Mouse (Mus musculus) kidney, adult 11 months (tissue): ENCODE results near the gene Ostc.

Experiments used
- DNase-seq: peaks from one replicate; pipeline ENCODE4 v3.0.0; 2022

The Ostc gene

DNA sequence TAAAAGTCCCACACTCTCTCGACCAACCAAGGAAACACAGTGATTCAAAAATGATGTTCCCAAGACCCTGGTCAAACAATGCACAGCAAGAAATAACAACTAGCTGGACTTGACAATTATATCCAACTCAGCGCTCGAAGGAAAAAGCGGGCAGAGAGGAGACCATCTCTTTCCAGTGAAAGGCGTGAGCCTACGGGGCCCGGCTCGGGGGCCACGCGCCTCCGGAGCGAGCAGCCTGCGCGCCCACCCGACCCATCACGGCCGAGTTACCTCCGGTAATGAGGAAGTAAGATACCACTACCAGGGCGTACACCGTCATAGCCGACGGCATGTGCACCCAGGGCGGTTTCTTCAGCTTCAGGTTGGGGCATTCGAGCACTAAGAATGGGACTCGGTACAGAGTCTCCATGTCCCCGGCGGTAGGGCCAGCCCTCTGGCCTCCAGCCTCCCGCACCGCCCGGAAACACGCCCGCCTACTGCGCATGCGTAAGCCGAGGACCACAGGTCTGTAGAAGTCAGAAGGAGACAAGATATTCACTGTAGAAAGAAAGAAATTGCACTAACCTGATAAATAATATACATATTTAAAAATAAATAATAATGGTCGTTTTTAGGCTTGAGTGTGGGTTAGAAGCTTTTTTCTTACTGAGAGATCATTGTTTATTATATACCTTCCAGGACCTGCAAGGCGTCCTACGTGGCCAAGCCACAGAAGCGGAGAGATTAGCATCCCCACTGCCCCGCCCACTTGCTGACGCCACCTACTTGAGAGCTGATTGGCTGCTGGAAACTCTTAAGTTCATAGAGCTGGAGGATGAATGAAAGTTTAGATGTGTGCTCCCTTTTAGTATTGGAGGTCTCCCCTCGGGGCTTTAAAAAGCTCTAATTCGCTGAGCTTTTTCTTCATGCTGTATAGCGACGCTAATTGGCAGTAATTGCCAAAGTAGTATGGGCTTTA lies at the start of gene Ostc:
Gene Ostc (minus strand): TSS at position 478 of the 958 bp plus-strand sequence.
- DNase-seq = peak; percentile 97

GRCm38 (mm10) chr3:130758157-130758841 lies 49.1 kb upstream of the Ostc start:
- no peak for DNase-seq

GRCm38 (mm10) chr3:130757117-130757852 lies 48.0 kb upstream of the Ostc start:
- DNase-seq = no peak

DNA sequence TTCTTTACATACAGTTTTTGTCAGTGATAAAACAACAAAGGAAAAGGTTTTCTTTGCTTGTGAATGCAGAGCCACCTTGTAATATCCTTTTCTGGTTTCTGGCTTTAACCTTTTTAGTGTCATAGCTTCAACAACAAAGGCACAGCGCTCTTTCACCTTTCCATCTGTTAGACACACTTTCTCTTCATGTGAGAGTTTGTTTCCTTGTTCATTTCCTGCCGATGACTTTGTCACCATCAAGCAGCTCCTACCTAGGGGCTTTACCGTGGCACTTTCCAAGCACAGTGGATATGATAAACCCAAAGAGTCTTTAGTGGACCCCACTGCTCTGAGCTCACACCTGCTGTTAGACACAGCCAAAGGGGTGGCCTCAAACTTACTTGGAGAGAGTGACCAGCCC lies 40.0 kb upstream of the Ostc start:
- no peak for DNase-seq

DNA sequence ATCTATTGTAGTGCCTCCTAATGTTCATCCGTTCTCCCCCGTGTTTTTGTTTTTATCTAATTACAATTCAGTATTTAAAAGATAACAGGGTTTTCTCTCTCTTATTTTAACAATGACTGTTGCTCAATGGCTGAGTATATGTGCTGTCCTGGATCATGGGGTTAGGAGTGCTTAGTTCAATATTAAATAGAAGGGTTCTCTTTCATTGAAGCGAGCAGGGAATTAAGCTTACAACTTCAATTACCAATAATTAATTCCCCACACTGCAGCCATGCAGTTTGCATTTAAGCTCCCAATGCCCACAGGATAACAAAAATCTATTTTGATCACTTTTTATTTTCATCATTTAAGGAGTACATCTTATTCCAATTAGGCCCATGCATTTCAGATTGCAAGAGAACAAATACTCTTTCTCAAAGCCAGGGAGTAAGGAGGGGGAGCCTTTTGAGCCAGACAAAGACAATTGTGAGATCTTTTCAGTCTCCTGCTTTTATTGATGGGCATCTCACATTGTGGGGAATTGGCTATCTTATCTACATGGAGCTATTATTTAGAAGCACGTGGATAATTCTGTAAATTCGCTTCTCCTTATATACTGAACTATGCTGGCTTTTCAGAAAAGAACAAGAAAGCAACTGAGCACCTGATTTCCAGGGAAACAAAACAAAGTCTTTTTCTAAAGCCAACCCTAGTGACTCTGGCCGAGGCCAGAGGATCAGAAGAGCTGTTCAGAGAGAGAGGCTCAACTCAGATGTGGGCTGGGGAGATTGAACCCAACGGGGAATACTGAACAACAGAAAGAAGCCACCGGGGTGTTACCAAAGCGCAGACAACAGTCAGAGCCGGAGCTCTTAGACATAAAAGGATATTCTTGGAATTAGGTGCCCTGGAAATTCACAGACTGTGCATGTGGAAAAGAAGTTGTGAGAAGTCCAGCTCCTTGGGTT lies 37.7 kb upstream of the Ostc start:
- no peak for DNase-seq

DNA sequence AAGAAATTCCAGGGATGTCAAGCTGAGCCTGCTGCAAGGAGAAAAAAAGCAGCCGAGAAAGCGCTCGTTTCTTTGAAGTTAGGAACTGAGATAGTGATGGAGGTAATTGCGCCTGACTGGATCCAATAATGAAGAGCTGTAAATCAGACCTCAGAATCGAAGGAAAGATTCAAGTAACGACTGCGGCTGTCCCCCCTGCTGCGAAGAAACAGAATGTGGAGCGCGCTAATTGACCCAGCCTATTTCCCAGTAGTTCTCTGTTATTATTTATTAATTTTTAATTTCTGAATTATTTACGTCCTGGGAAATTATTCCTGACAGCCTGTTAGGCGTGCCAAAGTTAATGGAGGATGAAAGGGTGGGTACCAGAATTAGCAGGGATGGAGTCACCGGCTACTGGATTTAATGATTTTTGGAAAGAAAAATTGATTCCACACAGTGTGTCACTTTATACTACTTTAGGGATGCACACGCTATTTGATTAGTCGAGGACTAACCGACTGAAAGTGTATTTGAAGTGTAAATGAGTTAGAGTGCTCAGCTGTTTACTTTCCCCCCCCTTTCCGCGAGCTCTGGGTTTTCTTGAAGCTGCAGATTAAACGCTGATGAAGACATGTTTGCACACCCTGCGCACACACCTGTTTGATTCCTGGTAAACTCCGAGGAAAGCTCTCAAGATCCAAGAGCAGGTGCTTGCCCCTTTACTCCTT lies 28.6 kb upstream of the Ostc start:
- no peak for DNase-seq

GRCm38 (mm10) chr3:130736758-130737157 lies 27.5 kb upstream of the Ostc start:
- no peak for DNase-seq

- DNase-seq = peak; percentile 95
Observed at GRCm38 (mm10) chr3:130730189-130730653, 21.0 kb upstream of the Ostc start, which contains the start of gene Rpl34. TSS of gene Rpl34 (minus strand) at chr3:130730398.

DNA sequence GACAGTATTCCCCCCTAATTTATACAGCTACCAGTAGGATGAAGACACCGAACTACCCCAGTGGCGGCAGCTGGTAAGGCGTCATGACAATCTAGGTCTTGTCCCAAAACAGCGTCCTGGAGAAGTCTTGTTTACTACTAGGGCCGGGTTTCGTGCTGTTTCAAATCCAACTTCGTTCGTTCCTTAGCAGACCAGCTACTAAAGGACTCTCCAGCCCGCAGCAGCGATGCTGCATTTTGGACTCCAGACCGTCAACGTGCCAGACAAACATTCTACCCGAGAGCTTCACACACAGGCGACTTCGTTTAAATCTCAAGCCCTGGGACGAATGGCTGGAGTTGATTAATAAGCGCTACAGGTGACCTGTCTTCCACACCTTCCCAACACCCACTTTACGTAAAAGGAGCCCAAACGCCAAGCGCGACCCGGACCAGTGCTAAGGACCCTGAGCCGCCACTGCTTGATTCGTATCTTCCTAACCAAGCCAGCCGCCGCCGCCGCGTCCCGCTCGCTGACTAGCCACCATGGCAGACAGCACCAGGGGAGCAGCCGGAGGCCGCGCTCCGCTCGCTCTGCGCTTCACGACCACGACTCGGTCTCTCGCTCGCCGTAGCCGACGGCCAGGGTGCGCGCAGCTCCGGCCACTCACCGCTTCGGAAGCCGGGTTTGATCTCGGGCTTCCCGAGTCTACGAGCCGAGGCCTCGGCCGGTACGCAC lies 20.4 kb upstream of the Ostc start:
- DNase-seq = peak; percentile 18

DNA sequence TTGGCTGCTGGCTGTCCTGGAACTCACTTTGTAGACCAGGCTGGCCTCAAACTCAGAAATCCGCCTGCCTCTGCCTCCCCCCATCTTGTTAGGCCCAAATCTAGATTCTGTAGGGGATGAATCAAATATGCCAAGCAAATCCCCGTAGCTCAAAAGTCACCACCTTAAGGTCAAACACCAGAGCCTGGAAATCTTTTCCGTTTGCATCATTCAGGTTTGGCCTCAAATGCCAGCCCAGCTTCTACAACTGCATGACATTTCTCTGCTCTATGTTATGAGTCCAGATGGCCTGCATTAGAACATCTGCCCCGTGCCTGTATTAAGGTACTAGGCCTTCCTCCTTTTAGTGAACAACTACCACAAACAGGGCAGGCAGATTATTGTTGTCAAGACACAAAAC lies 18.4 kb upstream of the Ostc start:
- no peak for DNase-seq

DNA sequence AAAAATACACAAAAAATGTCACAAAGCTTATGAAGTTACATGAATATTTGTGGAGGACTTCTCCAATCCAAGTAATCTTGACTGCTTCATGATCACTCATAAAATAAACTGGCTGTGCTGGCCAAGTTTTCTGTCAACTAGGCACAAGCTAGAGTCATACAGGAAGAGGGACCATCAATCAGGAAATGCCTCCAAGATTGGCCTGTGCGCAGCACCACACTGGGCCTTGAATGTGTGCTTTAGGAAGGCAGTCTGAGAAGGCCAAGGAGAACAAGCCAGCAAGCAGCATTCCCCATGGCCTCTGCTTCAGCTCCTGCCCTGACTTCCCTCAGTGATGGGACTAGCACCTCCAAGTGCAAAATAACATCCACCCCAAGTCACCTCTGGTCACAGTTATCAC lies 17.8 kb upstream of the Ostc start:
- no peak for DNase-seq

GRCm38 (mm10) chr3:130725718-130726117 lies 16.5 kb upstream of the Ostc start:
- DNase-seq = no peak

GRCm38 (mm10) chr3:130722733-130723478 lies 13.7 kb upstream of the Ostc start:
- DNase-seq = no peak

GRCm38 (mm10) chr3:130720225-130720624 lies 11.0 kb upstream of the Ostc start:
- no peak for DNase-seq

DNA sequence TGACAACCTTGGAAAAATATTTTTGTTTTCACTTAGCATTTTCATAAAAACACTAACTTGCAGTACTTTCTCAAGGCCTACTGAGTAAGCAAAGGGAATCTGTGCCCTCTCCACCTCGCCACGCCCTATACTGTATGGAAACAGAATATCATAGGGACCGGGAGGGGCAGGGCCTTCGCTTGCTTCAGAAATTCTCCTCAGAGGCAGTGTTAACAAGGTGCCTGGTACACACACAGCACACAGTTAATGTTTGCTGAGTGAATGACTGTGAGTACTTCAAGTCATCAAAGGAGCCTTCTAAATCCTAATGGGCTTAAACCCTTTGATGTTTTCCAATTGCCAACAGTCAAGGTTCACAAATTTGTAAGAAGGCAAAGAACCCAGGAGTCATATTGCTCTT lies 9.6 kb upstream of the Ostc start:
- no peak for DNase-seq

- no peak for DNase-seq
Observed at GRCm38 (mm10) chr3:130716555-130716954, 7.3 kb upstream of the Ostc start.

DNA sequence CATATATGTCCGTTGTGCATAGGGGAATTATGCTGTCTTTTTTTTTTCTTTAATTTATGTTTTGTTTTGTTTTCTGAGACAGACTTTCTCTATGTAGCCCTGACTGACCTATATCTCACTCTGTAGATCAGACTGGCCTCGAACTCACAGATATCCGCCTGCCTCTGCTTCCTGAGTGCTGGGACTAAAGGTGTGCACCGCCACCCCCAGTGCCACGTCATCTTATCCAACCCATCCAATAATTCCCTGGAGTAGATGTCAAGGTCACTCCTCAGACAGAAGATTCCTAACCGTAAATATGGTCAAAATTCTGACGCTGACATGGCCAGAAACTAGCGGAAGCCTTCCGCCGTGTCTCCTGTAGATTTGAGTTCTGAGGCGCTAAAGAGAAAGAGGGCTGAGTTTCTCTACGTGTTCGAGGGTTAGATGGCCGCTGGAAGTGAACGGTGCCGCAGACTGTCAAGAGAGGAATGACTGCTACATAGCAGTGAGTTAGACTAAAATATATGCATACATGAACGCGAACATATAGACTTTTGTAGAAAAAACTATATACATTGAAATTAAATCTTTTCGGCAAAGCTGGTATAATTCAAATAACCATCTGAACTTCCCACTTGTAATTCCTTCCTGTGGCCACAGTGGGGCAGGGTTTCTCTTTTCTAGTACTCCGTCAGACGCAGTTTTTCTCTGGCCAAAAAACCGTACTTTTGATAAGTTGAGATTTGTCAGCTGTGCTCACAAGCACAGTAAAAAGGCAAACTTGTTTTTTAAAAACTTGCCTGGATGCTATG lies 5.7 kb upstream of the Ostc start:
- DNase-seq = peak; percentile 35

GRCm38 (mm10) chr3:130712891-130713290 lies 3.6 kb upstream of the Ostc start:
- DNase-seq = no peak

GRCm38 (mm10) chr3:130710103-130710502 lies 859 bp upstream of the Ostc start:
- no peak for DNase-seq
